Mouse (Mus musculus) hindbrain, postnatal 0 days (tissue): ENCODE data around the gene Smok3b. TPM values are rescaled to one million over a fixed set of nuclear protein-coding genes. Genes with fewer than 3 reads are reported as not detected.
"Not testable (repeated sequence)": the region's sequence is repeated elsewhere in the genome, so short reads cannot be mapped to it uniquely, and the experiment has no call there.

ENCODE experiments used
- ATAC-seq: fragments of 200-750 bp; cut with Nextera tagmentation; 2 replicates; pipeline ENCODE4 v1.8.0; 2017; ENCODE audit warnings: mild to moderate bottlenecking, moderate TSS enrichment, moderate library complexity
- DNase-seq: peaks from one replicate; pipeline ENCODE4 v3.0.0-alpha.2; 2015; ENCODE audit warnings: low spot score
- H3K27ac ChIP-seq: fragments of 300-500 bp; sonication (generic); 2 replicates; pipeline ENCODE4 v1.5.1; 2014; ENCODE audit warnings: mild to moderate bottlenecking
- H3K27me3 ChIP-seq: fragments of 300-500 bp; sonication (generic); 2 replicates; pipeline ENCODE4 v1.6.1; 2014; ENCODE audit warnings: low read length, mixed read lengths; ENCODE audit not compliant: insufficient read depth
- H3K36me3 ChIP-seq: fragments of 300-500 bp; sonication (generic); 2 replicates; pipeline ENCODE4 v1.6.1; 2014; ENCODE audit warnings: low read length, mixed read lengths; ENCODE audit not compliant: insufficient read depth
- H3K4me1 ChIP-seq: fragments of 300-500 bp; sonication (generic); 2 replicates; pipeline ENCODE4 v1.6.1; 2014; ENCODE audit warnings: antibody characterized with exemption, low read length, mixed read lengths; ENCODE audit not compliant: insufficient read depth
- H3K4me2 ChIP-seq: fragments of 300-500 bp; sonication (generic); 2 replicates; pipeline ENCODE4 v1.6.1; 2014; ENCODE audit warnings: low read depth, mild to moderate bottlenecking, low read length, moderate library complexity, mixed read lengths
- H3K4me3 ChIP-seq: fragments of 300-500 bp; sonication (generic); 2 replicates; pipeline ENCODE4 v1.5.1; 2014; ENCODE audit warnings: low read length
- H3K9ac ChIP-seq: fragments of 300-500 bp; sonication (generic); replicated peaks from 2 replicates; pipeline ENCODE4 v1.6.1; 2014; ENCODE audit warnings: mild to moderate bottlenecking, low read length, moderate library complexity, mixed read lengths
- H3K9me3 ChIP-seq: fragments of 300-500 bp; sonication (generic); 2 replicates; pipeline ENCODE4 v1.6.1; 2016; ENCODE audit warnings: low read length, mixed read lengths
- CTCF ChIP-seq: IDR thresholded peaks from 2 replicates; pipeline ENCODE4 v1.5.1; 2016; ENCODE audit warnings: antibody characterized with exemption, control low read depth, low read depth
- WGBS: fragments of 180-500 bp; shearing (Covaris S2); extraction: QIAGEN DNeasy Blood & Tissue Kit; methylation state at CpG from one replicate; pipeline ENCODE4 v1.1.7; 2014; 5-methylcytosine and 5-hydroxymethylcytosine counted together
- polyA plus RNA-seq: library from polyadenylated mRNA; unstranded; fragments of >200 nt; fragmentation: Nextera tagmentation; extraction: Ambion mirVana; gene quantifications from 2 replicates; pipeline ENCODE4 v1.2.1, GENCODE M21; 2015
- total RNA-seq: library from RNA; depleted of rRNA; stranded (reverse); fragments of >200 nt; gene quantifications from 2 replicates; pipeline ENCODE4 v1.2.3, GENCODE M21; 2014; rRNA removed

Smok3b gene
- not detected in 2 replicates for total RNA-seq
- not detected in 2 replicates for polyA plus RNA-seq

GRCm38 (mm10) chr5:138020961-138021479, at the start of gene Smok3b, which contains the start of gene Smok3a:
TSS of gene Smok3b (plus strand) at chr5:138021429.
TSS of gene Smok3a (plus strand) at chr5:138021261.
- ATAC-seq, H3K27me3 ChIP-seq: not testable (repeated sequence)

DNA sequence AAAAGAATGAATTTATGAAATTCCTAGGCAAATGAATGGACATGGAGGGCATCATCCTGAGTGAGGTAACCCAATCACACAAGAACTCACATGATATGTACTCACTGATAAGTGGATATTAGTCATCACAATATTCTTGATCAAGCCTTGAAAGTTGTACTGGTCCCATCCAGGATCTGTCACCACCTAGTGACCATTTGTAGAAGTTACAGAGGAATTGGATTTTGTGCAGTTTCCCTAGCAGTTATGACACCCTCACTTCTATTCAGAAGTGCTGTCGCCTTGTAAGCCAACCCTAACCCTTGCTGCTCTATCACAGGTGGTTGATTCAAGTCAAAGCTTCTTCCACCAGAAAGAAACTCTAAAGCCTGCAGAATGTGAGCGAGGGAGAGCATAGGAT, 48.1 kb upstream of the Smok3b start:
- no peaks in the 10 kb centered on the region for H3K9me3 ChIP-seq
- no peak overlapping the region for H3K4me3 ChIP-seq
- DNase-seq: no peak
- no peaks in the 10 kb centered on the region for H3K4me1 ChIP-seq
- peak; percentile 27; the same call in 1 of the 2 replicates for TF ChIP-seq CTCF
- H3K27me3 ChIP-seq: no peaks in the 10 kb centered on the region
- no peak overlapping the region for H3K27ac ChIP-seq
- H3K36me3 ChIP-seq: no peaks in the 10 kb centered on the region
- WGBS: 79% methylated on average over 2 of the region's 2 CpGs
- no peak overlapping the region for H3K4me2 ChIP-seq
- H3K9ac ChIP-seq: no peak overlapping the region
- ATAC-seq: no peak

More at GRCm38 (mm10) chr5:138020961-138021479, at the start of gene Smok3b, which contains the start of gene Smok3a:
- H3K9ac ChIP-seq, H3K4me3 ChIP-seq, H3K4me2 ChIP-seq, H3K27ac ChIP-seq, H3K9me3 ChIP-seq, H3K4me1 ChIP-seq, H3K36me3 ChIP-seq, DNase-seq: not testable (repeated sequence)
- 91% methylated on average over 3 of the region's 7 CpGs for WGBS

GRCm38 (mm10) chr5:137973738-137974137, 47.5 kb upstream of the Smok3b start:
- H3K36me3 ChIP-seq: no peaks in the 10 kb centered on the region
- no peak overlapping the region for H3K4me2 ChIP-seq
- ATAC-seq (no peak), DNase-seq (peak; percentile 63)
- 53% methylated on average over 3 of the region's 3 CpGs for WGBS
- no peak overlapping the region for H3K4me3 ChIP-seq
- H3K9ac ChIP-seq: no peak overlapping the region
- H3K27ac ChIP-seq: no peak overlapping the region
- H3K27me3 ChIP-seq: no peaks in the 10 kb centered on the region
- H3K4me1 ChIP-seq: no peaks in the 10 kb centered on the region
- peak; percentile 75 for TF ChIP-seq CTCF
- H3K9me3 ChIP-seq: no peaks in the 10 kb centered on the region

DNA sequence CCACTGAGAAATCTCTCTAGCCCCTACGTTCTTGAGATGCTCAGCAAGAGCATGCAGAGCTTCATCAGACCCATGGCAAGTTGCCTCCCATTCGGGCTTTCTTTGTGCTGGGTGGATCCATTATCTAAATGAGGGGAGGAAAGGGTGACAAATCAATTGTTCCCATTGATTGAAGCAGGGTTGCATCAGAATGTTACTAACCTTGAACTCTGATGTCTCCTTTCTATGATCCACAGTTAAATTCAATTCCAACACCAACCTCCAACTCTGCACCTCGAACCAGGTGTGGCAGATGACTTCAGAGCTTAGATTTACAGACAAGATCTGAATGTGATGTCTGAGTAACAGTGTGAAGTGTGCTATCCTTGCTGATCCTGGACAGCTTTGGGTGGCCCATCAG, 46.5 kb upstream of the Smok3b start:
- H3K27me3 ChIP-seq: no peaks in the 10 kb centered on the region
- no peaks in the 10 kb centered on the region for H3K36me3 ChIP-seq
- ATAC-seq (no peak), DNase-seq (no peak)
- no peak overlapping the region for H3K9ac ChIP-seq
- H3K4me2 ChIP-seq: no peak overlapping the region
- WGBS: 62% methylated on average over 3 of the region's 3 CpGs
- H3K27ac ChIP-seq: no peak overlapping the region
- TF ChIP-seq CTCF: no peak
- no peak overlapping the region for H3K4me3 ChIP-seq
- H3K4me1 ChIP-seq: no peaks in the 10 kb centered on the region
- no peaks in the 10 kb centered on the region for H3K9me3 ChIP-seq

DNA sequence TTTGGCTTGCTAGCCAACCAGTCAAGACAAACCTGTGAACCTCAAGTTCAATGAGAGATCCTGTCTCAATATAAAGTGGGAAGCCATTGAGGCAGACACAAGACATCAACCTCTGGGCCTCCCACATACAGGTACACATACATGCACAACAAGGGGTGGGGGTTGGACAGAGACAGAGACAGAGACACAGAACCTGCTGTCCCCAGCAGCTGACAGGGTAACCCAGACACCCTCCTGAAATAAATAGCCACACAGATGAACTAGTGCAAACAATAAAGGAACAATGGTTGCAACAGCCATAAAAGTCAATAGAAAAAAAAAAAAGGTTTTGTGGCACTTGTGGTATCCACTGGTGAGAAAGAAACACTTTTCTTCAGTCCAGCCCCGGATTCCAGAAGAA, 45.8 kb upstream of the Smok3b start:
- H3K4me3 ChIP-seq: no peak overlapping the region
- no peak overlapping the region for H3K27ac ChIP-seq
- H3K4me2 ChIP-seq: no peak overlapping the region
- 53% methylated on average over 1 of the region's 1 CpGs for WGBS
- no peaks in the 10 kb centered on the region for H3K9me3 ChIP-seq
- no peak for TF ChIP-seq CTCF
- H3K4me1 ChIP-seq: no peaks in the 10 kb centered on the region
- H3K36me3 ChIP-seq: no peaks in the 10 kb centered on the region
- no peak for ATAC-seq
- no peak overlapping the region for H3K9ac ChIP-seq
- H3K27me3 ChIP-seq: no peaks in the 10 kb centered on the region
- DNase-seq: no peak

DNA sequence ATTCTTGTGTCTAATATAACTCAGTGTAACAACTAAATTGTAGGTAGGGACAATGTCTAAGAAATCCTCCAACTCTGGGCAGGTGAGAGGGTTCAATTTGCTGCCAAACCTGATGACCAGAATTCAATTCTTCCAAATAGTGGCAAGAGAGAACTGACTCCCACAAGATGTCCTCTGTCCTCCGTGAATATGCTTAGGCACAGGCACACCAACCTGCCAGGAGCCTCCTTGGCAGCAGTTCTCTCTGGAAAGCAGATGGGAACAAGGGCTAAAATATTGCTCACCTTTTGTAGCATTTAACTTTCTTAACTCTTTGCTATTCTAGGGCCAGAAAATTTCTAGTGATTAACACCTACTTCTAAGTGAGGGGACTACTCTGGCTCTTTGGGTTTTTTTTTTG, 43.9 kb upstream of the Smok3b start:
- no peak for TF ChIP-seq CTCF
- WGBS: 43% methylated on average over 1 of the region's 1 CpGs
- no peak for DNase-seq
- Histone ChIP-seq H3K9ac (no peak overlapping the region), H3K4me1 (no peaks in the 10 kb centered on the region), H3K4me3 (no peak overlapping the region), H3K4me2 (no peak overlapping the region), H3K27ac (no peak overlapping the region), H3K9me3 (no peaks in the 10 kb centered on the region), H3K36me3 (no peaks in the 10 kb centered on the region), H3K27me3 (no peaks in the 10 kb centered on the region)
- no peak for ATAC-seq

- no peaks in the 10 kb centered on the region for H3K27me3 ChIP-seq
- no peaks in the 10 kb centered on the region for H3K36me3 ChIP-seq
- DNase-seq (no peak), ATAC-seq (no peak)
- H3K9ac ChIP-seq: no peak overlapping the region
- WGBS: 78% methylated on average over 2 of the region's 2 CpGs
- no peak overlapping the region for H3K4me3 ChIP-seq
- H3K4me2 ChIP-seq: no peak overlapping the region
- H3K9me3 ChIP-seq: no peaks in the 10 kb centered on the region
- no peaks in the 10 kb centered on the region for H3K4me1 ChIP-seq
- H3K27ac ChIP-seq: no peak overlapping the region
- TF ChIP-seq CTCF: no peak
These were observed 42.1 kb upstream of the Smok3b start for GRCm38 (mm10) chr5:137979081-137979480.
